Mouse (Mus musculus): ENCODE data around the gene Stk11. TPM values are rescaled to one million over a fixed set of nuclear protein-coding genes. Genes with fewer than 3 reads are reported as not detected.

Gene Stk11
- polyA plus RNA-seq, 1 experiment, result 124 TPM

DNA sequence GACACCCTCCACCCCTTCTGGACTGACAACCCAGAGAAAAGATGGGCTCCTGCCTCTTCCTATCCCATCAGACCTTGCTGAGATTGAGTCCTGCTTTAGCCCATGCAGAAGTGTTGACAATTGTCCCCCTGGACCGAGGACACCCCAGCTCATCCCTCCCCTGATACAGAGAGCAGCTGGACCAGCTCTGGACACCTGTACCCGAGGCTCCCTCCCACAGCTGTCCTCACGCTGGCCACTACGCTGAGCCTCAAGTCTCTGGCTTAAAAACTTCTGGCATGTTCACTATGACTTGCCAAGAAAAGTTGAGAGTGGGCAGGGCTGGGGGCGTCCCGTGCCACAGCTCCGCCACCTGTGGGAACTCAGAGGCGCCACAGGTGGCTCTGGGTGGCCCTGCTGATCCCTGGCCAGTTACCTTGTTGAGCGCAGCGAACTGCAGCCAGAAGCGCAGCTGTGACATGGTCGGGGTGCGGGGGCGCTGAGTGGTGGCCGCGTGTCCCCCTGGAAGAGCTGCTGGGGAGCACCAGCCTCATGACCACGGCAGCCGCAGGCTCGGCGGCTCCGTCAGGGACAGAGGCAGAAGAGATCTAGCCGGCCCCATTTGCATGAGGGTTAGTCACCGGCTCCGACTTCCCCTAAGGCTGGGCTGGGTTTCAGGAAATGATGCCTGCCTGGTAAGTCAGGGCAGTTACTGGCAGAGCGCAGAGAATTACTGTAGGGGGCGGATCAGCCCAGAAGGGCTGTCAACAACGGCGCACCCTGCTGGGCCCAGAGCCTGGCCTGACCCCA, 40.6 kb upstream of the Stk11 start:
- 12% methylated on average over 28 of the region's 28 CpGs for whole genome bisulfite sequencing
- TF ChIP-seq POLR2A (IDR thresholded peaks at IDR 0.05; ENCODE audit: low read depth, low read length), result no peak; the same call in 1 of the 2 replicates
- TF ChIP-seq CTCF (IDR thresholded peaks at IDR 0.05; ENCODE audit: extremely low read depth, insufficient read length, insufficient replicate concordance, low read depth, low read length), result peak; percentile 60; the same call in 1 of the 2 replicates
- Histone ChIP-seq H3K27ac (ENCODE audit: insufficient read depth, low read depth, low read length) (peak overlapping the region; percentile 91), H3K27me3 (ENCODE audit: control insufficient read depth, insufficient read depth, low read length) (no peaks in the 10 kb centered on the region), H3K4me3 (ENCODE audit: low read depth, low read length) (peak overlapping the region; percentile 68), H3K36me3 (ENCODE audit: control insufficient read depth, insufficient read depth, low read length) (peaks cover 39% of the 10 kb centered on the region), H3K4me1 (ENCODE audit: control insufficient read depth, insufficient read depth, insufficient read length, low read length) (peaks cover 32% of the 10 kb centered on the region)

DNA sequence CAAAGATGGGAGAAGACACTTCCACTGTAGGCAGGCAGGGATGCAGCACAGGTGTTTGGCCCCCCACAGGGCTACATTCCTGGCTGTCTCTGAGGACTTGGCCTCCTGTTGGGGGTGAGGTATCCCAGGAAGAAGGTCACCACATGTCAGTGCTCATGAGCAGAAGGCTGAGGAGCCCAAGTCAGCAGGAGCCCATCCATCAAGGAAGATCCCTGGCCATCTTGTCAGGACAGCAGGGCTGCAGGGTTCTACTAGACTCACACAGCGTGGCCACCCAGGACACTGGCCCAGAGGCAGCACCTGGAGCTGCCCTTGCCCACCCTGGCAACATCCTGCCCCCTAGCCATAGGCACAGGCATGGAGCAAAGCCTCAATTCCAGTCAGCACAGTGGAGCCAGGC, 39.7 kb upstream of the Stk11 start:
- TF ChIP-seq CTCF (IDR thresholded peaks at IDR 0.05; ENCODE audit: extremely low read depth, insufficient read length, insufficient replicate concordance, low read depth, low read length), result no peak
- no peak for TF ChIP-seq POLR2A (IDR thresholded peaks at IDR 0.05; ENCODE audit: low read depth, low read length)
- peak overlapping the region; percentile 41; the same call in 1 of the 2 replicates for H3K27ac ChIP-seq (ENCODE audit: insufficient read depth, low read depth, low read length)
- WGBS, result 91% methylated on average over 1 of the region's 1 CpGs
- peaks cover 29% of the 10 kb centered on the region for H3K4me1 ChIP-seq (ENCODE audit: control insufficient read depth, insufficient read depth, insufficient read length, low read length)
- no peak overlapping the region for H3K4me3 ChIP-seq (ENCODE audit: low read depth, low read length)
- peaks cover 41% of the 10 kb centered on the region for H3K36me3 ChIP-seq (ENCODE audit: control insufficient read depth, insufficient read depth, low read length)
- no peaks in the 10 kb centered on the region for H3K27me3 ChIP-seq (ENCODE audit: control insufficient read depth, insufficient read depth, low read length)

DNA sequence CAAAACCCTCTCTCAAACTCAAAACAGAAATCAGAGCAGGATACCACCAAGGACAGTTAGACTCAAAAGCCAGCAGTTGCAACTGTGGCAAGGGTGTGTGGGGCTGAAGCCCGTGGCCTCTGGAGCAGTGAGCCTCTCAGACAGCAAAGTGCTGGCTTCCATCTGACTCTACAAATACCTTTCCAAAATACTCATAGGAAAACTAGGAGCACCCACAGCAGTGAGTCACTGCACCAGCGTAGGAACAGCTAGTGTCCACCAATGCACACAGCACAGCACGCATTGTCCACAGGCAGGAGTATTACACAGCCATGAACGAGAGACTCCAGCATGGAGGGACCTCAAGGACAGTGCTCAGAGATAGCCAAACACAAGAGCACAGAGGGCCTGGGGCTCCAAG, 39.2 kb upstream of the Stk11 start:
- TF ChIP-seq POLR2A (IDR thresholded peaks at IDR 0.05; ENCODE audit: low read depth, low read length) (no peak), CTCF (IDR thresholded peaks at IDR 0.05; ENCODE audit: extremely low read depth, insufficient read length, insufficient replicate concordance, low read depth, low read length) (no peak)
- Histone ChIP-seq H3K27ac (ENCODE audit: insufficient read depth, low read depth, low read length) (peak overlapping the region; percentile 41; the same call in 1 of the 2 replicates), H3K4me1 (ENCODE audit: control insufficient read depth, insufficient read depth, insufficient read length, low read length) (peaks cover 26% of the 10 kb centered on the region), H3K27me3 (ENCODE audit: control insufficient read depth, insufficient read depth, low read length) (no peaks in the 10 kb centered on the region), H3K36me3 (ENCODE audit: control insufficient read depth, insufficient read depth, low read length) (peaks cover 45% of the 10 kb centered on the region), H3K4me3 (ENCODE audit: low read depth, low read length) (no peak overlapping the region)
- 97% methylated on average over 4 of the region's 4 CpGs for WGBS

DNA sequence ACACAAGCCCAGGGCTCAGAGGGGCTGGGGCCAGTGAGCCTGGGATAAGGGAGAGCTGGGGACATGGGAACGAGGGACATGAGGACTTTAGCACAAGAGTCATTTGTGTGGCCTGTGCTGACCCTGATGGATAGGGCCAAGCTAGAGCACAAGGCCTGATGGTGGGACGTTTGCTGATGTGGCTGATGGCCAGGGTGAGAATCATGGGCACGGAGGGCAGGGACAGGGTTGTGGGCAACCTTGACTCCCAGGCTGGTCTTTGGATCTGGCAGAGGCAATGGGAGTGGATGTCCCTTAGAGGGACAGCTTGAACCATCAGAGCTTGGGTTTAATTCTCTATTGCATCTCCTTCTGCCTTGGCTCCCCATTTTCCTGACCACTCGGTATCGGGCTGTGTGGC, 38.3 kb upstream of the Stk11 start:
- Histone ChIP-seq H3K27me3 (ENCODE audit: control insufficient read depth, insufficient read depth, low read length) (no peaks in the 10 kb centered on the region), H3K27ac (ENCODE audit: insufficient read depth, low read depth, low read length) (no peak overlapping the region), H3K4me1 (ENCODE audit: control insufficient read depth, insufficient read depth, insufficient read length, low read length) (peaks cover 19% of the 10 kb centered on the region), H3K36me3 (ENCODE audit: control insufficient read depth, insufficient read depth, low read length) (peaks cover 46% of the 10 kb centered on the region), H3K4me3 (ENCODE audit: low read depth, low read length) (no peak overlapping the region)
- 94% methylated on average over 5 of the region's 5 CpGs for WGBS
- no peak for TF ChIP-seq POLR2A (IDR thresholded peaks at IDR 0.05; ENCODE audit: low read depth, low read length)
- no peak for TF ChIP-seq CTCF (IDR thresholded peaks at IDR 0.05; ENCODE audit: extremely low read depth, insufficient read length, insufficient replicate concordance, low read depth, low read length)

DNA sequence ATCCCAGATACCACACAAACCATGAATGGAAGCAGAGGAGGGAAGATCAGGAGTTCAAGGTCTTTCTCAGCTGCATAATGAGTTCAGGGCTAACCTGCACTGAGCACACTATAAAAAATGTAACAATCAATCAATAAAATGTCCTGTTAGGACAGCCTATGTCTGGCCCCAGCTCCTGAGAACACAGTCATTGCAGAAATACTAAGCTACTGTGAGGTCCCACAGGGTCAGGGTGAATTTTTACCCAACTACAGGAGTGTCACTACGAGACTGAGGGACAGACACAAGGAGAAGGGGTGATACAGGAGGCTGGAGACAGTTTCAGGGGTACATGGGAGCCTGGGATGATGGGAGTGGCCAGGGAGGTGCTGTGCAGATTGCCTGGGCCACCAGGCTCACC, 37.2 kb upstream of the Stk11 start:
- no peak for TF ChIP-seq CTCF (IDR thresholded peaks at IDR 0.05; ENCODE audit: extremely low read depth, insufficient read length, insufficient replicate concordance, low read depth, low read length)
- no peak for TF ChIP-seq POLR2A (IDR thresholded peaks at IDR 0.05; ENCODE audit: low read depth, low read length)
- 93% methylated on average over 1 of the region's 1 CpGs for WGBS
- H3K27me3 ChIP-seq (ENCODE audit: control insufficient read depth, insufficient read depth, low read length), result no peaks in the 10 kb centered on the region

DNA sequence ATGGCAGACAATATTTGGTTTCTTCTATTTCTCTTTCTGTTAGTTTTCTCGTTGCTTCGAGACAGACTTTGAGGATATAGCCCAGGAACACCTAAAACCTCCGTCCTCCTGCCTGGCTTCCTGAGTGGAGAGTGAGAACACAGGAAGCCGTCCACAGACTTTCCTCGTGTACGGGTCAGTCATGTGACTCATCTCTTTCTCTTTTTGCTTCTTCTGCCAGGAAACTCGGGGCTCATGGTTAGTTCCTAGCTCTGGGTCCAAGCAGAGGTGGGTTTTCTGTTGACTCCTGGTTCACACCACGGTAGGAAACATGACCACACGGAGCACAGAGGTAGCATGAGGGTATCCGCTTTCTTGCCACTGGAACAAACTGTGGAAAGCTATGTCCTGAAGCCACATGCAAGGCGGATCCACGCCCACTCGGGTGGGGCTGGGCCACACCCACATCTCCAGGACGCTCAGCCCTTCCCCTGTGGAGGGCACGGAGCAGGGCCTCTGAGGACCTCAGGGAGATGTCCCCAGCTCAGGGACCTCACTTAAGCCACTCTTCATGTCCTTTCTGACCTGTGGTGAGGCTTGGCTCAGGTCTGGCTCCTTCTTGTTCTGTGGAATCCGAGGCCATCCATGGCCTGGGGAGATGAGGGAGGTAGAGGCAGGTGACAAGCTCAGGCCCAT, 35.1 kb upstream of the Stk11 start:
- Histone ChIP-seq H3K27me3 (ENCODE audit: control insufficient read depth, insufficient read depth, low read length) (no peaks in the 10 kb centered on the region), H3K36me3 (ENCODE audit: control insufficient read depth, insufficient read depth, low read length) (peaks cover 74% of the 10 kb centered on the region), H3K27ac (ENCODE audit: insufficient read depth, low read depth, low read length) (no peak overlapping the region), H3K4me3 (ENCODE audit: low read depth, low read length) (no peak overlapping the region), H3K4me1 (ENCODE audit: control insufficient read depth, insufficient read depth, insufficient read length, low read length) (peaks cover 14% of the 10 kb centered on the region)
- no peak for TF ChIP-seq POLR2A (IDR thresholded peaks at IDR 0.05; ENCODE audit: low read depth, low read length)
- TF ChIP-seq CTCF (IDR thresholded peaks at IDR 0.05; ENCODE audit: extremely low read depth, insufficient read length, insufficient replicate concordance, low read depth, low read length), result no peak
- WGBS, result 65% methylated on average over 16 of the region's 16 CpGs

More for the DNA sequence above, 37.2 kb upstream of the Stk11 start:
- Histone ChIP-seq H3K4me1 (ENCODE audit: control insufficient read depth, insufficient read depth, insufficient read length, low read length) (peaks cover 15% of the 10 kb centered on the region), H3K4me3 (ENCODE audit: low read depth, low read length) (no peak overlapping the region), H3K36me3 (ENCODE audit: control insufficient read depth, insufficient read depth, low read length) (peaks cover 56% of the 10 kb centered on the region), H3K27ac (ENCODE audit: insufficient read depth, low read depth, low read length) (no peak overlapping the region)

DNA sequence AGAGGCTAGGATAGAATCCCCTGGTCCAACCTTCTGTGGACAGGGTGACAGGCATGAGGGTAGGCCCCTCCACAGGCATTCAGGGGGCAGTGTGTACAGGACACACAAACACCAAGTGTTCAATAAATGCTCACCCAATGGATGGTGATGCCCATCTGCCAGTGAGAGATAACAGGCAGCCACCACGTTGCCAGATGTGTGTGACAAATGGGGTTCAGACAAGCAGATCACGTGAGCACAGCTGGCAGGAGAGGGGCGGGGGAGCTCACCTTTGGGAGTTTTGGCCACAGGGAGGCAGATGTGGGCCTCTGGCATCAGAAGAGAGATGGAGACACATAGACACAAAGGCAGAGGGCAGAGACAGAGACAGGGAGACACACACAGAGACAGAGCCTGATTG, 34.5 kb upstream of the Stk11 start:
- no peak for TF ChIP-seq POLR2A (IDR thresholded peaks at IDR 0.05; ENCODE audit: low read depth, low read length)
- TF ChIP-seq CTCF (IDR thresholded peaks at IDR 0.05; ENCODE audit: extremely low read depth, insufficient read length, insufficient replicate concordance, low read depth, low read length), result no peak
- Histone ChIP-seq H3K4me1 (ENCODE audit: control insufficient read depth, insufficient read depth, insufficient read length, low read length) (peaks cover 10% of the 10 kb centered on the region), H3K27ac (ENCODE audit: insufficient read depth, low read depth, low read length) (no peak overlapping the region), H3K27me3 (ENCODE audit: control insufficient read depth, insufficient read depth, low read length) (no peaks in the 10 kb centered on the region), H3K4me3 (ENCODE audit: low read depth, low read length) (no peak overlapping the region), H3K36me3 (ENCODE audit: control insufficient read depth, insufficient read depth, low read length) (peaks cover 75% of the 10 kb centered on the region)
- 64% methylated on average over 3 of the region's 3 CpGs for WGBS
